Mouse (Mus musculus): ENCODE measurements around the gene Gja4.

The Gja4 gene

DNA sequence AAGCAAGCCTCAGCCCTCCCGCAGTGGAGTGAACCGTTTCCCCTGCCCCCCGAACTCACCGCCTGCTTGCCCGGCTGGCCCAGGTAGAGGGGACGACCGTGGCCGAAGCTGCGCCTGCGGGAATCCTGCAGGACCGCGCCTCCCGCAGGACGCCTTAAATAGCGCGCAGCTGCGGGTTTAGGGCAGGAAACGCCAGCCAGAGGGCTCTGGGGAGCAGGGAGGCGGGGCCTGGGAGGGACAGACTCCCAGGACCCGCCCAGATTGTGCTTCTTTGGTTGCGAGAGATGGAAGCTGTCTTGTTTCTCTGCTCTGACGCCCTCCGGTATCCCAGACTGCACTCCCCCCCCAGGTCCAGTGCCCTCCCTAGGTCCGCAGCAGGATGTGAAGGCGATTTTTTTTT lies at the start of gene Gja4:
Gene Gja4, minus strand, starts transcription at position 179 of the 400 bp plus-strand sequence.
- DNase-seq (ENCODE audit: low spot score) = peak; percentile 63

DNA sequence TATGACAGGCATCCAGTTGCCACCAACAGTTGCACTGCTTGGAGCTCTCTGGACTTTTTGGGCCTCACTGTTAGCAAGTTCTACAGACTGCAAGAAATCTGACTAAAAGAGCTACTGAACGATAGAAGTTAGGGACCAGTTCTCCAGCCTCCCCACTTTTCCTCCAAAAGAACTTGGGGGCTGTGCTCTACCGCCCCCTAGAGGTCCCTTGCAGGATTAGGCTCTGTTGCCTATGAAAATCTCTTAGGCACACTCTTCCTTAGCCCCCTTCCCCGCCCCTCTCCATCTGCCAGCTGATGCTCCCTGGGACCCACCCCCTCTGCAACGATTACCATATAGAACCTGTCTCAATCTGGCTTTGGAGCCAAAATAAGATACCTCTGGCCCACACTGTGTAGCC lies 49.5 kb upstream of the Gja4 start:
- no peak for DNase-seq (ENCODE audit: low spot score)

DNA sequence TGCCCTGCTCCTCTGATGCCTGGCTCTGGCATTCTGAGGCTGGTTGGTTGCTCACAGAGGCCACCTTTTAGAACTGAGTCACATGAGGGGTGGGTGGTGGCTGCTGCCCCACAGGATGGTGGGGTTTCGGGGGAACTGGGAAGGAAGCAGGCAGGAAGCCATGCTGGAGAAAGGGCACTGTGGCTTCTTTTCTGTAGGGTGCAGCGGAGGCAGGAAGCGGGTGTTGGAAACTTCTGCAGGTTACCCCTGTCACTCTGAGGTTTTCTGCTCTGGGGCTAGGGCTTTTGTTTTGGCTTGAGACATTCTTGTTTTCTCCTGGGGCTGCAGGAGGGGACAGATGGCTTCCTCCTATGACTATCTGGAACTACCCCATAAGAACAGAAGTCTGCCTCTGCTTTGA lies 48.7 kb upstream of the Gja4 start:
- DNase-seq (ENCODE audit: low spot score) = no peak

DNA sequence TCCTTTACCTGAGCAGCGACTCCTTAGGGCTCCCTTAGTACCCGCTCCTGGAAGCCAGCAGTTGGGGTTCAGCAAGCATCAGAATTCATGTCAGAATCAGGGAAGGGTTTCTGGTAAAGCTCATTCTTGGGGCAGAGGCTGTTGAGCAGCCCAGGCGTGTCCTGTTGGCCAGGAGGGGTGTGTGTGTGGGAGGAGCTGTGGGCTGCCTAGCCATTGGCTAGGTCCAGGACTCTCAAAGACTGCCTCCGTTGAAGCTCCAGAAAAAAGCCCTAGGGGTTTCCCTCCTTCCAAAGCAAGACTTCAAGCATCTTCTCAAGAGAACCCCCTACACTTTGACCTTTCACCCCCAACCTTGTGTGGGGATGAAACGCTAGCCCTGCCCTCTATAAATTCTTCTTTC lies 44.2 kb upstream of the Gja4 start, which contains the start of gene Gjb5:
Gene Gjb5, minus strand, starts transcription at position 164 of the 400 bp plus-strand sequence.
- no peak for DNase-seq (ENCODE audit: low spot score)

- DNase-seq (ENCODE audit: low spot score) = no peak
These were observed 41.0 kb upstream of the Gja4 start for GRCm38 (mm10) chr4:127354506-127355485.

DNA sequence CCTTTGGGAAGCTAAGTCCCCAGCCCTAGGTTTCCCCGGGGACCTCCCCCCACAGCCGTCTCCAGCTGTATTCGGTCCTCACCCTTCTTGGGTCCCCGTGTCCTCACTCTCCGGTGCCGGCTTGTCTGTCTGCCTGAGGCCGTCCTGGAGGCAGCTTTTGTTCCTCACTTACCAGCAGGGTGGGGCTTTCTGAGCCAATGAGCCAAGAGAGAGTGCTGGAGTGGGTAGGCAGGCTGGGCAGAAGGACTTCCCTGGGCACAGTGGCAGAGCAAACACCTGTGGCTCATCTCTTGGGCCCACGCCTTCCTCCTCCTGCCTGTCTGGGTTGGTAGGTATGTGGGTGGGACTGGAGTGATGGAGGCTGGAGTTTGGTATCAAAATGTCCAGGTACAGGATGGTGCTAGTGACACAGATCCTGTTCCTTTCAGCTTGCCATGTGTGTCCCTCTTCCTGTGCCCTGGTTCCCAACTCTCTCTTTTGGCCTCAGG lies 40.2 kb upstream of the Gja4 start, which contains the start of gene Gjb4:
Gene Gjb4, minus strand, starts transcription at position 131 of the 488 bp plus-strand sequence.
- DNase-seq (ENCODE audit: low spot score) = no peak

DNA sequence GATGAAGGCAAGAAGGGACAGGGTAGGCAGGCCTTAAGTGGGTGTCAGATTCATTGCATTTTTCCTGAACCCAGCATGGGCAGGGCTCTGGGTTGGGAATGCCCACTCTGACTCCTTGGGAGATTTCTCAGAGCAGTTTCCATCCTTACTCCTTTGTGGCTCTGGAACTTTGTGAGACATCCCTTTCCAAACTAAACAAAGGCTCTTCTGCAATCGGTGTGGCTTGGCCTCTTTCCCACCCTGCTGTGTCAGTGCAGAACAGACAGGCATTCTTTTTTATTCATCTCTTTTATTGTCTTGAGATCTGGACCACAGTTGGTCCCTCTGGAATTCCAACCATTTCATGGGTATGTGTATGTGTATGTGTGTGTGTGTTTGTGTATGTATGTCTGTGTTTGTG lies 38.8 kb upstream of the Gja4 start:
- DNase-seq (ENCODE audit: low spot score) = no peak

DNA sequence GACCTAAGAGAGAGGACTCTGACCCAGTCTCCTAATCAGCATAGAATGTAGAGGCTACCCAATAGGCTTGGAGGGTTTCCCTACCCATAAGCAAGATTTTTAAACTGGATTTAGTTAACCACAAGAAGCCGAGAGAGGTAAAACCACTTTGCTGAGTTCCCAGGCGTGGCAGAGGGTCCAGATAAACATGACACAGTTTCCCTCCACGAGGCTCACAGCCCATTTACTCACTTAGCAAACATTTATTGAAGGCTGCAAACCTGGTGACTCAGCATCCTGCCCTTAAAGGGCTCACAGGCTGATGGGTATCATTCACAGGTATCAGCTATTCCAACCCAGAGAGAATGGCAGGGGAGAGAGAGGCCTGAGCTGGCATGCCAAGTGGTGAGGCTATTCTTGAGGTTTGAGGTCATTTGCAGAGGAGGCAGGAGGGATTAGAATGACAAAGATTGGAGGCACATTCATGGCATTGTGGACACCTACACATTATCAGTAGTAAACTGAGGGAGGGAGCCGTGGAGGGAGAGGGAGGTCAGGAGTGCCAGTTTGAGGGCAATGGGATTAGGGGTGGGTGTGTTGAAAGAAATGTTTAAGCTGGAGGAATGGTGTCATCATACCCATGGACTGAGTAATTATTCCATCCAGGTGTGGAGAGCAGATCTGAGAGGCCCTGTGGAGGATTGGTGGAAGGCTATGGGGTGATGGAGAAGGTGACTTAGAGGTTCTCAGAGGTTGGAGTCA lies 35.9 kb upstream of the Gja4 start:
- no peak for DNase-seq (ENCODE audit: low spot score)

- DNase-seq (ENCODE audit: low spot score) = no peak
These were observed 31.2 kb upstream of the Gja4 start for GRCm38 (mm10) chr4:127345000-127345399.

DNA sequence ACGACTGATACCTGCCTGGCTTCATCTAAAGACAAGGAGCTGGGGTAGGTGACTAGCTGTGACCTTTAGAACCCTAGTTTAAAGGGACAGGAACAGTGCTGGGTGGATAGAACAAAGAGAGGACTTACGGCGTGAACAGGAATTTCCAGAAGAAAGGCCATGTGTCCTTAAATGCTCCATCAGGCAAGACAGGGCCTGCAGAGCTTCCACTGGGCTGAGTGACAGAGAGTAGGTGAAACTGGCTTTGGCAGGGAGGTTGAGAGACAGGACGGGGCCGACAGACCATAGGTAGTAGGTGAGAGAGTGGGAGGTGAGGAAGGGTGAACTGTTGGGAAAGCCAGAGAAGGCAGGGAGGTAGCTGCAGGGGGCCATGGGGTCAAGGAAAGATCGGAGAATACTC lies 27.5 kb upstream of the Gja4 start:
- DNase-seq (ENCODE audit: low spot score) = no peak

- DNase-seq (ENCODE audit: low spot score) = no peak
These were observed 23.8 kb upstream of the Gja4 start for GRCm38 (mm10) chr4:127337668-127338067.

GRCm38 (mm10) chr4:127334870-127335504 lies 21.1 kb upstream of the Gja4 start:
- no peak for DNase-seq (ENCODE audit: low spot score)

- DNase-seq (ENCODE audit: low spot score) = no peak
These were observed 17.3 kb upstream of the Gja4 start for GRCm38 (mm10) chr4:127331171-127331570.

GRCm38 (mm10) chr4:127330181-127331100 lies 16.6 kb upstream of the Gja4 start, which contains the start of gene Gjb3:
Gene Gjb3 (minus strand): TSS chr4:127330844.
- peak; percentile 30 for DNase-seq (ENCODE audit: low spot score)

DNA sequence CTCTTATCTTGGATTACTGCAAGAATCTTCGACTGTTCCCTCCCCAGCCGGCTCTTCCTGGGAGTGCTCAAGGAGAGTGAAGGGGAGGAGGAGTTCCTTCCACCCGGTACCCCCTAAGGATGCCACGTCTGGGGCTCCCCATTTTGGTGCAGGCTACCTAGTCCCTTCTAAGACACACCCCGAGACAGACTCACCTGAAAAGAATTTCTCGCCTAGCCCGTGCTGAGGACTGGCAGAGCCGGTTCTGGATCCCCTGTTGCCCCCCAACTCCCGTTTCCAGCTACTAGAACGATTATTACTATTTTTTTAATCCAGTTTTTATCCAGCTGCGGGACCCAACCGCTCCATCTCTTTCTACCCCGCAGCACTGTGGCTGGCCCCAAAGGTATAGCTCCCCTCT lies 15.9 kb upstream of the Gja4 start:
- DNase-seq (ENCODE audit: low spot score) = no peak

- no peak for DNase-seq (ENCODE audit: low spot score)
These were observed 15.2 kb upstream of the Gja4 start for GRCm38 (mm10) chr4:127329046-127329445.

DNA sequence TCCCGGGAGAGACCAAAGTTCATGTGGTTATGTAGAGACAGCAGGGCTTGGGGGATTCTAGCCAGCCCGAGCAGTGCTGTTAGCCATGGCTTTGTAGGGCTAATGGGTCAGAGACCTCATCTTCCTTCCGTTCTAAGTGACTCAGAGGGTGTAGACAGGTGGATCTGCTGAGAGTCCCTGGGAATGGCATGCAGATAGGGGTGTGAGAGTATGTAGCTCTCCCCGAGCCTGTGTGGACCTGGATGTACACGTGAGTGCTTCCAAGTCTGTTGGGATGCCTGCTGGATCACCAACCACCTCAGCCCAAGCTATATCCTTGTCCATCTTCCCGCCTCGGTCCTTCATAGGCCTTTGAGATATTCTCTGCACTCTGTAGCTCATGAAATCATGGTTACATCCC lies 14.5 kb upstream of the Gja4 start:
- DNase-seq (ENCODE audit: low spot score) = no peak

GRCm38 (mm10) chr4:127327749-127328148 lies 13.9 kb upstream of the Gja4 start:
- no peak for DNase-seq (ENCODE audit: low spot score)

- no peak for DNase-seq (ENCODE audit: low spot score)
These were observed 13.4 kb upstream of the Gja4 start for GRCm38 (mm10) chr4:127327258-127327657.

DNA sequence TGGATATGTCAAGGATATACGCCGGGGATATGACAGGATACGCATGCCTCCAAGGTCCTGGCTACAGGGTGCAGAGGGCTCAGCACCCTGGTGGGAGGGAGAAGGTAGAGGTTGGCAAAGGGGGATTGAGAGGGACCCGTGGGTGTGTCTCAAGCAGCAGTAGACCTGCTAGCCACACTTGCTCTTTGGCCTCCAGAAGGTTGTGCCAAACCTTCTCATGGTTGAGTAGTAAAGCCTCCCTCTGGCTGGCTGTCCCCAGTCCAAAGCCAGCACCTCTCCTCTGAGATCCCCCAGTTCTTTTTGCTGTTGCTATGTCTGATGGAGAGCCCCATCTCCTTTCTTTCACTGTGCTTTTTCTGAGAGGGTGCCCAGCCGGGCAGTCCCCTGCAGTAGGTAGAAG lies 11.4 kb upstream of the Gja4 start:
- DNase-seq (ENCODE audit: low spot score) = no peak

DNA sequence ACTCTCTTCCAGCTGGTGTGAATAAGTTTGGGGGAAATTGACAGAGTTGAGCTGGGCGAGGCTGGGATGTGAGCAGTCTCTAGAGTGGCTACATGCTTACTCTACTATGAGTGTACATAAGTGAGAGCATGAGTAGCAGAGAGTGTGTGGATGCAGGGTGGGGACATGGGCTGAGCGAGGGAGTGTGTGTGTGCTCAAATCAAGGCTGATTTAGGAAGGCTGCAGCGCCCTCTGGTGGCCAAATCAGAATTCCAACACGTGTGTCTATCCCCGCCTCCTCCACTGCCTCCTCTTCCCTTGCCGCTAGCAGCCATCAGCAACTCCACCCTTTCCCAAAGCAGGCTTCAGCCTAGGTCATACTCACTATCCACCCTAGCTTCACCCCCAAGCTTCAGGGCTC lies 10.9 kb upstream of the Gja4 start:
- DNase-seq (ENCODE audit: low spot score) = peak; percentile 68

Measured in testis, postnatal 14 days (tissue).